Mouse (Mus musculus) limb, embryonic 10.5 days (tissue): ENCODE data around the gene 4933430I17Rik. TPM values are rescaled to one million over a fixed set of nuclear protein-coding genes. Genes with fewer than 3 reads are reported as not detected.

ENCODE experiments used
- DNase-seq: peaks from one replicate; pipeline ENCODE4 v3.0.0-alpha.2; 2017; ENCODE audit warnings: low spot score
- H3K27ac ChIP-seq: fragments of 300-500 bp; sonication (generic); 2 replicates; pipeline ENCODE4 v1.5.1; 2016; ENCODE audit warnings: mild to moderate bottlenecking
- H3K27me3 ChIP-seq: fragments of 300-500 bp; sonication (generic); 2 replicates; pipeline ENCODE4 v1.6.1; 2016; ENCODE audit warnings: low read depth, mild to moderate bottlenecking; ENCODE audit not compliant: poor library complexity, severe bottlenecking
- H3K36me3 ChIP-seq: fragments of 300-500 bp; sonication (generic); 2 replicates; pipeline ENCODE4 v1.6.1; 2016; ENCODE audit warnings: mild to moderate bottlenecking, moderate library complexity
- H3K4me1 ChIP-seq: fragments of 300-500 bp; sonication (generic); 2 replicates; pipeline ENCODE4 v1.6.1; 2016
- H3K4me3 ChIP-seq: fragments of 300-500 bp; sonication (generic); 2 replicates; pipeline ENCODE4 v1.5.1; 2016; ENCODE audit warnings: mild to moderate bottlenecking, moderate library complexity
- H3K9me3 ChIP-seq: fragments of 300-500 bp; sonication (generic); replicated peaks from 2 replicates; pipeline ENCODE4 v1.6.1; 2016; ENCODE audit warnings: mild to moderate bottlenecking
- WGBS: fragments of 180-500 bp; shearing (Covaris S2); methylation state at CpG from one replicate; pipeline ENCODE4 v1.1.7; 2016; 5-methylcytosine and 5-hydroxymethylcytosine counted together
- polyA plus RNA-seq: library from polyadenylated mRNA; unstranded; fragments of >200 nt; fragmentation: Nextera tagmentation; extraction: Ambion mirVana; gene quantifications from 2 replicates; pipeline ENCODE4 v1.2.1, GENCODE M21; 2016

Gene 4933430I17Rik
- polyA plus RNA-seq, 1 experiment from 2014 or later, result 0.86 TPM

GRCm38 (mm10) chr4:62513998-62514506 is 11.1 kb upstream of the 4933430I17Rik start:
- no peak overlapping the region for H3K27ac ChIP-seq
- H3K27me3 ChIP-seq, result no peaks in the 10 kb centered on the region
- H3K4me3 ChIP-seq, result no peak overlapping the region
- DNase-seq, result no peak
- H3K36me3 ChIP-seq, result peaks cover 52% of the 10 kb centered on the region
- H3K9me3 ChIP-seq, result no peaks in the 10 kb centered on the region
- WGBS, result 47% methylated on average over 11 of the region's 11 CpGs
- H3K4me1 ChIP-seq, result peaks cover 35% of the 10 kb centered on the region

DNA sequence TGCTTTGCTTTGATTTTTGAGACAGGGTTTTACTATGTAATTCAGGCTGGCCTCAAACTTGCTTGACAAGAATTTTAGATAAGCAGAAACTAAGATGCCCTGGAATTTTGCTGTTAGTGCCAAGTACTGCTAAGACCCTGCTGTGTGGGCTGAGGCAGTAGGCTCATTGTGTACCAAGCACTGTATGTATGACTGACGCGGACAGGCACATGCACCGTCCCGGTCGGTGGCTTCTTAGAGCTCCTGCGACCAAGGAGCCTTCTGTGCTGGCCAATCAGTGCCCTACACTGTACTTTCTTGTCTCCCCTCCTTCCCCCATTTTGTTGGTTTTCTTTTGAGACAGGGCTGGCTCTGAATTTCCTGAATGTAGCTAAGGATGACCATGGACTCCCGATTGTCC is 10.2 kb upstream of the 4933430I17Rik start:
- H3K36me3 ChIP-seq, result peaks cover 42% of the 10 kb centered on the region
- H3K9me3 ChIP-seq, result no peaks in the 10 kb centered on the region
- no peak for DNase-seq
- no peak overlapping the region for H3K27ac ChIP-seq
- H3K4me3 ChIP-seq, result no peak overlapping the region
- H3K27me3 ChIP-seq, result no peaks in the 10 kb centered on the region
- H3K4me1 ChIP-seq, result peaks cover 37% of the 10 kb centered on the region
- WGBS, result 93% methylated on average over 7 of the region's 7 CpGs

GRCm38 (mm10) chr4:62515490-62515889 is 9.7 kb upstream of the 4933430I17Rik start:
- H3K4me3 ChIP-seq, result peak overlapping the region; percentile 9; the same call in 1 of the 2 replicates
- peaks cover 40% of the 10 kb centered on the region for H3K4me1 ChIP-seq
- peaks cover 37% of the 10 kb centered on the region for H3K36me3 ChIP-seq
- no peak for DNase-seq
- H3K9me3 ChIP-seq, result no peaks in the 10 kb centered on the region
- H3K27me3 ChIP-seq, result no peaks in the 10 kb centered on the region
- H3K27ac ChIP-seq, result peak overlapping the region; percentile 59
- 84% methylated on average over 3 of the region's 3 CpGs for WGBS

DNA sequence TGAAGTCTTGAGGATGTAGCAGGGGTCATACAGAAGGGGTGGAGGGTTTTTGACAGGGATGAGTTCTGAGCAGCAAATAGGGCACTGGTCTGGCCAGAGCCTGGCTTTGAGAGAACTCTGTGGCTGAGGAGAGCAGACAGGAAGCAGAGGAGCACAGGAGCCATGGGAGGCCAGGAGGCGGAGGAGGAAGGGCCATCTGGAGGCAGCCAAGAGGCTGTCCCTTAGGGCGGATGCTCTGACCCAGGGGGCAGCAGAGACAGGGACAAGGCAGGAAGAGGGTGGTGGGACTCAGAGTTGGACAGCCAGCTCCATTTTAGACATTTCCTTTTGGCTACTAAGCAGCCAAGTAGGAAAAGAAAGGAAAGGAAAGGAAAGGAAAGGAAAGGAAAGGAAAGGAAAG is 9.1 kb upstream of the 4933430I17Rik start:
- 25% methylated on average over 2 of the region's 2 CpGs for WGBS
- DNase-seq, result no peak
- Histone ChIP-seq H3K9me3 (no peaks in the 10 kb centered on the region), H3K36me3 (peaks cover 32% of the 10 kb centered on the region), H3K4me1 (peaks cover 41% of the 10 kb centered on the region), H3K27me3 (no peaks in the 10 kb centered on the region), H3K4me3 (peak overlapping the region; percentile 13; the same call in 1 of the 2 replicates), H3K27ac (peak overlapping the region; percentile 59)

DNA sequence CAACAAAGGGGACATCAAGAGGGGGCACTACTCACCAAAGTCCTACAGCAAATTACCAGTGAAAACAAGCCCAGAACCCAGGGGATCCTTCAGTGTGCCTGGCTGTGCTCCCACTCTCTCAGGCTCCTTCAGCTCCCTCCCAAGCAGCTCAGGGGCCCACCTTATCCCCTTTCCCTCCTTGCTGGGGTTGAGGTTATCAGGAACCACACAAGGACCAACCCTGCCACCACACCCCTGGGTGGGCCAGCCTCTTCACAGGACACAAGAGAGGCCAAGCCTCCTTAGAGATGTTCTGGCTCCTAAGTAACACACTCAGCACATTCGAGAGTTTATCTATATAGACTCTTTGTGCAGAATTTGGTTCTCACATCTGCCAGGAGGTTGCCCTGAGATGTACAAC is 8.6 kb upstream of the 4933430I17Rik start:
- Histone ChIP-seq H3K4me3 (peak overlapping the region; percentile 10; the same call in 1 of the 2 replicates), H3K36me3 (peaks cover 27% of the 10 kb centered on the region), H3K9me3 (no peaks in the 10 kb centered on the region), H3K27me3 (no peaks in the 10 kb centered on the region), H3K27ac (0 out of 2 replicates have a peak overlapping the region, but pooled peaks have one; percentile 34), H3K4me1 (peaks cover 41% of the 10 kb centered on the region)
- no peak for DNase-seq
- 90% methylated on average over 1 of the region's 1 CpGs for WGBS

DNA sequence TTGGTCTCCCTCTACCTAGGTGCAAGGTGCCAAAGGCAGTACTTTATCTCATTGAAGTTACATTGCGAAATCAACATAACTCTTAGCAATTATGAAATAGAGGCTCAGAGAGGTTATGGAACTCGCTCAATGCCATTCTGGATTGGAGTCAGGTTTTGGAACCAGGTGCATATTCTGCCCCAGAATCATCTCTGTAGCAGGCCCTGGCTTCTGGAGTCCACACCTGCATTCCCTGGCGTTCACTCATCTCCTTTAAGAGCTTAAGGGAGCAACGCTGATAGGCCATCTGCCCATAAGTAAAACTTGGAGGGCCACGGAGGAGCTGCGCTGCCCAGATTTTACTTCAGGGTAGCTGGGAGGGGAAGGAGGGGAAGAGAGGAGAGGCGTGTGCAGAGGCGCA is 8.1 kb upstream of the 4933430I17Rik start:
- Histone ChIP-seq H3K27ac (no peak overlapping the region), H3K36me3 (peaks cover 25% of the 10 kb centered on the region), H3K9me3 (no peaks in the 10 kb centered on the region), H3K4me1 (peaks cover 41% of the 10 kb centered on the region), H3K4me3 (no peak overlapping the region), H3K27me3 (no peaks in the 10 kb centered on the region)
- DNase-seq, result no peak
- WGBS, result 92% methylated on average over 8 of the region's 8 CpGs

- Histone ChIP-seq H3K4me1 (peaks cover 41% of the 10 kb centered on the region), H3K4me3 (peak overlapping the region; percentile 72; the same call in 1 of the 2 replicates), H3K27me3 (no peaks in the 10 kb centered on the region), H3K36me3 (peaks cover 25% of the 10 kb centered on the region), H3K9me3 (no peaks in the 10 kb centered on the region), H3K27ac (no peak overlapping the region; the same call in 1 of the 2 replicates)
- no peak for DNase-seq
- WGBS, result 76% methylated on average over 10 of the region's 10 CpGs
These were observed 7.4 kb upstream of the 4933430I17Rik start for GRCm38 (mm10) chr4:62517538-62518415.

DNA sequence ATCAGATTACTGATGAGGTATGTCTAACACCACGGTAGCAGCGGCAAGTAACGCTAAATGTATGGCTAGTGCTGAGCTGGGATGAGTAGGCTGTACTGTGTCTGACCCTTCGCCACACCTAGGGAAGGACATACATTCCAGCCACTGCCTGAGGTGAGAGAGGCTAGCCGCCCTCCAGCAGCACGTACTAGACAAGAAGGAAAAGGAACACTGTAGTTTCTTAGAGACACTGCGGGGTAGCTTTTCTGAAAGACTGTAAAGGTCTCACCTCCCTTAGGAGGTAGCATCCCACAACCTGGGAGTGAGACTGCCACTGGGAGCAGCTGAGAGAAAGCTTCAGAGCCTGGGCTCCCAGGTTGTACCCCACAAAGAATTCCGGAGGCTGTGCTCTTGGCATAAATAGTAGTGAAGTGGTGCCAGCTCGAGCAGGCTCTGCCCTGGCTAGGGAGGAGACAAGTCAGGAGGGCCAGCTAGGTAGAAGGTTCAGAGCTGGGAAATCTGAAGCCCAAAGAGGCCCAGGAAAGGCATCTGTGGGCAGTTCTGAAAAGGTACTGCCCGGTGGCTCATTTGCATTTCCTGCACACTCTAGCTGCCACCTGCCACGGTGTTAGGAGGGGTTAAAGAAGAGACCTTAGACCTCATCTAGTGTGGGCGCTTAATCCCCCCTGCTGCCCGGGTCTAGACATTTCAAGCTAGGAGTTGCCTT is 6.6 kb upstream of the 4933430I17Rik start:
- no peak for DNase-seq
- Histone ChIP-seq H3K27me3 (no peaks in the 10 kb centered on the region), H3K36me3 (peaks cover 25% of the 10 kb centered on the region), H3K4me1 (peaks cover 44% of the 10 kb centered on the region), H3K27ac (peak overlapping the region; percentile 88; the same call in 1 of the 2 replicates), H3K9me3 (no peaks in the 10 kb centered on the region), H3K4me3 (peak overlapping the region; percentile 72)
- WGBS, result 50% methylated on average over 13 of the region's 13 CpGs

DNA sequence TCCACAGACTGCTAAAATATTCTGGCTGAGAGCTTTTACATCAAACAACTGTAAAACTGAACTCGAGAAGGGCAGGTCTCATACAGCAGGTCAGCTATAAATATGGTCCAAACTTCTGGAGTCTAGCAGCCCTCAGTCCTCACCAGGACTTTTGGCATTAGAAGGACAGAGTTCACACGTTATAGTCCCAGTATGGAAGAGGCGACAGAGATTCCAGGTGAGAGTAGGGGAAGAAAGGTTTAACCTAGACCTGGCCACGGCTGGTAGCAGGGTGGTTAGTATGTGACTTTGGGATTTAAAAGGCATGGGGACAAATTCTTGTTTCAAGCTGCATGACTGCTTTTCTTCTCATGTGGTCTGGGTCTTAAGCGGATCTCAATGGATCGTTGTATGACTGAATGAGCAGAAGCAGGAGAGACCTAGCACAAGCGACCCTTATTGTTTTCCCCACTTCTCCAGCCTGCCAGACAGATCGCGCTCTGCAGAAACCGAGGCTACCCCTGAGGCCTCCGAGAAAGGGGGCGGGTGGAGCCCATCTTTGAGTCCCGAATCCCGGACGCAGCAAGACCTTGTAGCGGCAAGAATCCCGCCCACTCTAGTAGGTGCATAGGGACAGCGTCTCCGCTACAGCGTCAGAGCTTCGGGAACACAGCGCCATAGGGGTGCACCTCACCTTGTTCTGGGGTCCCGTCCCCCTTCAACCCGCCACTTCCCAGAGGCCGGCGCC is 5.9 kb upstream of the 4933430I17Rik start:
- H3K36me3 ChIP-seq, result peaks cover 23% of the 10 kb centered on the region
- WGBS, result 3% methylated on average over 26 of the region's 26 CpGs
- no peaks in the 10 kb centered on the region for H3K9me3 ChIP-seq
- peak; percentile 37 for DNase-seq
- peak overlapping the region; percentile 72 for H3K4me3 ChIP-seq
- H3K27ac ChIP-seq, result peak overlapping the region; percentile 88
- no peaks in the 10 kb centered on the region for H3K27me3 ChIP-seq
- H3K4me1 ChIP-seq, result peaks cover 51% of the 10 kb centered on the region

- Histone ChIP-seq H3K27me3 (no peaks in the 10 kb centered on the region), H3K4me3 (peak within 1 kb of the TSS; percentile 72), H3K36me3 (peaks cover 23% of the 10 kb centered on the region), H3K27ac (peak within 1 kb of the TSS; percentile 88), H3K9me3 (no peaks in the 10 kb centered on the region), H3K4me1 (peaks cover 53% of the 10 kb centered on the region)
- under 1% methylated on average over 37 of the region's 37 CpGs for WGBS
- peak; percentile 88 for DNase-seq
These were observed 5.3 kb upstream of the 4933430I17Rik start, which contains the start of gene Alad for GRCm38 (mm10) chr4:62519849-62520233. Alad (minus strand) TSS chr4:62519918.

DNA sequence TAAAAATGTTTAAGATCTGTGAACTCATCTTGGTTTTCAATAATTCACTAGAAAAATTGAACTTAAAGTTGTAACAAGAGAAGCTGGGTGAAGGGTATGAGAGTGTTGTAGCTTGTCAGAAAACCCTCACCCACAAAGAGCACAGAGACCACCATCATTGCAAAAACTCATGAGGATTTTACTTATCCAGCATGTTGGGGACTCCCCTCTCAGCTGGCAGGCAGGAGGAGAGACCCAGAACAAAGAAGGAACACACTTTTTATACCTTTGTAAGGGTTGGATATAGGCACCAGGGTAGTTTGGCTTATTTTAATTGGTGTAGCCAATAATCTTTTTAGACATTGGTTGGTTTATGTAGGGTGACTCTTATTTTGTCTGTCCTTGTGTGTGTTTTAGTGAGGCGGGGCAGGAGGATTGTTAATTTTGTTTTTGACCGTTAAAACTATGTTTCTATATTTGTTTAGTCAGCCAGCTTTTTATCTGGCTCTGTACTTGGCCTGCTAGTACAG is 4.2 kb upstream of the 4933430I17Rik start:
- no peak overlapping the region for H3K4me3 ChIP-seq
- DNase-seq, result no peak
- no peaks in the 10 kb centered on the region for H3K27me3 ChIP-seq
- no peaks in the 10 kb centered on the region for H3K9me3 ChIP-seq
- H3K27ac ChIP-seq, result no peak overlapping the region
- 91% methylated on average over 2 of the region's 2 CpGs for WGBS
- H3K4me1 ChIP-seq, result peaks cover 47% of the 10 kb centered on the region
- peaks cover 23% of the 10 kb centered on the region for H3K36me3 ChIP-seq

DNA sequence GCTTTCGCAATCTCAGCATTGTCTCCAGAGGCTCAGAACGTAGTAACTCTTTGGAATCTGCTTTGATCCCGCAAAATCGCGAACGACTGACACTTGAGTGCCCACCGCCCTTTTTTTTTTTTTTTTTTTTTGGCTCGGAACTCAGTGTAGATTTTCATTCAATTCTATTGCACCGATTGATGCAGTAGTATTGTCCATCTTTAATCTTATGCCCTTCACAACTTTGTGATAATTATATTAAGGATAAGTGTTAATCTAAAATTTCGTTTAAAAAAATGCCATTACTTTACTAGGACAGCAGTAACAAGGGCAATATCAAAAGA is 281 bp downstream of the 4933430I17Rik start:
- Histone ChIP-seq H3K4me3 (peak overlapping the region; percentile 87), H3K4me1 (peaks cover 14% of the 10 kb centered on the region), H3K27ac (peak overlapping the region; percentile 98), H3K9me3 (no peaks in the 10 kb centered on the region), H3K36me3 (peaks cover 23% of the 10 kb centered on the region), H3K27me3 (no peaks in the 10 kb centered on the region)
- DNase-seq, result no peak
- WGBS, result 2% methylated on average over 10 of the region's 10 CpGs
